Mouse (Mus musculus) mature B cell (primary cell): Measurements from ENCODE around the gene Ccdc62.

Experiments
- in situ Hi-C: fragments of 300-500 bp; cut with MboI; formaldehyde crosslinking; loops from 2 replicates; pipeline ENCODE4 v1.14.3; 2019

The Ccdc62 gene

DNA sequence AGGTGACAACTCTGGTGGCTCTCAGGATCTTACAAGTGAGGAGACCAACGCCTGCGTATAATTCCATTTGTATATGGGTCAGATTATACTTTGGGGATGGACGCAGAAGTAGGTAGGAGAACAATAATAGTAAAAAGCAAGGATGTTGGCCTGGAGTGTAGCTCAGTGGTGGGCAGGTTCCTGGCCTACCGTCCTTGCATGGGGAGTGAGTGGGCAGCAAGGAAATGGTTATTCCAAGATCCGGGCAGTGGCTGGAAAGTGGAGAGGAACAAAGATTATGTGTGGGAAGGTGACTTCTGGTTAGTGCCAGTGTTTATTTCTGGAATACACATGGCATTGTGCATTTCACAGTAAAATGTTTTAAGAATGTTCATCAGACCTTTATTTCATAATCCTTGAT, 5.5 kb downstream of the Ccdc62 start:
- in situ Hi-C loops, result no loop called here

DNA sequence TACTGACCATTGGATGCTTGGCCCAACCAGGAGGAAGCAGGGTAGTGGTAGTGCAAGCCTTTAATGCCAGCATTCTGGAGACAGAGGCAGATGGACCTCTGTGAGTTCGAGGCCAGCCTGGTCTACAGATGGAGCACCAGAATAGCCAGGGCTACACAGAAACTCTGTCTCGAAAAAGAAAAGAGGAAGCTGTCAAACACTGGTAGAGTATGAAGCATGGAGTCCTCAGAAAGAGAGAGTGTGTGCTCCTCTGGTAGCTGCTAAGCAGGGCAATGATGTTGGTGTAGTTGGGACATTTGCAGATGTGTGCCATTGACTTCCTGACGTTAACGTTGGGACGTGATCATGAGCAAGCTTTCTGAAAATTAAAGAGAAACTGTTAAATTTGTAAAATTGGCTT, 8.0 kb downstream of the Ccdc62 start:
- in situ Hi-C loops, result no loop called here

- in situ Hi-C loops, result loop anchor here (5.0 kb wide), 1 partner anchor 41 kb away; no protein-coding TSS in a partner anchor
Measured at GRCm38 (mm10) chr5:123946546-123946945, 16.1 kb downstream of the Ccdc62 start.

GRCm38 (mm10) chr5:123947041-123947761, 16.7 kb downstream of the Ccdc62 start:
- in situ Hi-C loops, result loop anchor here (5.0 kb wide), 1 partner anchor 40 kb away; no protein-coding TSS in a partner anchor

- in situ Hi-C loops, result loop anchor here (5.0 kb wide), 1 partner anchor 130 kb away; no protein-coding TSS in a partner anchor
Measured at GRCm38 (mm10) chr5:123952365-123953045, 22.0 kb downstream of the Ccdc62 start.

DNA sequence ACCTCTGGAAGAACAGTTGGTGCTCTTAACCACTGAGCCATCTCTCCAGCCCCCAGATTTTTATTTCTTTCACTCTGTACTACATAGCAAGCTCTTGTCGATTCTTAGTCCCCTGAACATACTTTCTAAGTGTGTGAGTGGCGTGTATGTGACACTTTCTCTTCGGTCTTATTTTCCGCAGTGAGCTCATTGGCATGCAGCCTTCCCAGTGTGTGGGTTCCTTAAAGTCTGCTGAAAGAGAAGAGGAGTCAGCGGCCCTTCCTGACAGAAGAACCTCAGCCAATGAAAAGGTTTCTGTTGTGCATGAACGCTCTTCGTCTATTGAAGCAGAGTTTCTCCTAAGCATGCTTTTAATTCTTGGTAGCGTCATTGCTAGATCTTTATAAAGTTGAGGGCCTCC, 26.7 kb downstream of the Ccdc62 start:
- in situ Hi-C loops, result no loop called here

DNA sequence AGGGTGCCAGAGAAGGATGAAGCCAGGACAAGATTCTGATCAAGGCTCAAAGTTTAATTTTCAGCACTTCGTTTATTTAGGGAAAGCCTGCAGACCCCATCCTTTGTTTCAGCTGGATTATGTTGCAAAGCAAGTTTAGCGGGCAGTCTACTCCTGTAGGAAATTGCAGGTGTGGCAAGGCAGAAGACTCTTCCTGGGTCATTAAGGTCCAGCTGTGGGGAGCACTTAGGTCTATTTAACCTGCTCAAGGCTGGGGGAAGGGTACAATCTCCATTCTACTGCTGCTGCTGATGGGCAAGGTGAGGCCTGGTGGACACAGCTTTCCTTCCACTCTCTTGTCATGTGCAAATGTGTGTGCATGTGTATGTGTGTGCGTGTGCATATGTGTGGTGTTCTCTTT, 28.5 kb downstream of the Ccdc62 start:
- in situ Hi-C loops, result no loop called here

DNA sequence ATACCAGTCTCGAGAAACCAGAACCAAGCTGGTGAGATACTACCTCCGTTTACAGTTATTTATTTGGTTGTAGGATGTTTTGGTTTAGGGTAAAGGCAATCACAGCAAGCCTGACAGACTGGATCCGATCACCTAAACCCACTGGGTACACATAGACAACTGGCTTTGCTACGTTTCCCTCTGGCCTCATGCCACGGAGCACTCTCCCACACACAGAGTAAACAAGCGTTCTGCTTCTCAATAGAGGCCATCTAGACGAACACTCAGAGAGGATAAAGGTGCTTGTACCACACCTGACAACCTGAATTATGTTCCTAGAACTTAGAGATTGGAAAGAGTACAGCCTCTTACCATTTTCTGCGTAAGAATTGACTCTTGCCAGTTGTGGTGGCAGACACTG, 29.6 kb downstream of the Ccdc62 start:
- in situ Hi-C loops, result no loop called here

DNA sequence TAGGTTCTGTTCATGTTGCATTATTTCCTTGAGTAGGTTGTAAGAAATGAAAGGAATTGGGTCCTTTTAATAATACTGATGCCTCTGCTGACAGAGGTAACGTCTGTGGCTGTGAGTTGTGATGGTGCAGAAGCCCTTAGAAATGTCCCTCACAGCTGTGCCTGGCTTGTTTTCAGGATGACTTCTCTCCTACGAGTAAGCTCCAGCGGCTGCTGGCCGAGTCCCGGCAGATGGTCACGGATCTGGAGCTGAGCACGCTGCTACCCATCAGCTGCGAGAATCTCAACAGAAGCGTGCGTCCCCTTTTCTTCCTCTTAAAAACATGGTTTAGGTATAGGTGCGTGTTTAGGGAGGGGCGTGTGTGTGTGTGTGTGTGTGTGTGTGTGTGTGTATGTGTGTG, 30.6 kb downstream of the Ccdc62 start:
- in situ Hi-C loops, result no loop called here

GRCm38 (mm10) chr5:123964208-123964607, 33.7 kb downstream of the Ccdc62 start:
- in situ Hi-C loops, result no loop called here

- in situ Hi-C loops, result no loop called here
Measured at GRCm38 (mm10) chr5:123966759-123967158, 36.3 kb downstream of the Ccdc62 start.

- in situ Hi-C loops, result no loop called here
Measured at GRCm38 (mm10) chr5:123968468-123968867, 38.0 kb downstream of the Ccdc62 start.

- in situ Hi-C loops, result no loop called here
Measured at GRCm38 (mm10) chr5:123969216-123969615, 38.7 kb downstream of the Ccdc62 start.

DNA sequence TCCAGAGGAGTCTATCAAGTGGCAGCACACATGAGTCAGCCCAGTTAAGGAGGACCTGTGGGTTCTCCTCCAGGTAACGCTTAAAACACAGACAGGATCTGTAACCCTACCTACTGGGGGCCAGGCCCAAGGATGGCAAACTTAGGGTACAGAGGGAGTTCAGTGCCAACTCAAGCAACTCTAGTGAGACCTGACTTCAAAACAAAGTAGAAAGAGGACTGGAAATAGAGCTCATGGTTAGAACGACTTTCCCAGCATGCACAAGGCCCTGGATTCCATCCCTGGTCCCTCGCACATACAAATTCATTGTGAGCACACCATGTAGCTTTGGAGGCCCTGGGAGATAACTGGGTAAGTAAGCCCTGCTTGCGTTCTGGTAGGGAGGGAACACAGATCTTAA, 40.1 kb downstream of the Ccdc62 start:
- in situ Hi-C loops, result no loop called here

DNA sequence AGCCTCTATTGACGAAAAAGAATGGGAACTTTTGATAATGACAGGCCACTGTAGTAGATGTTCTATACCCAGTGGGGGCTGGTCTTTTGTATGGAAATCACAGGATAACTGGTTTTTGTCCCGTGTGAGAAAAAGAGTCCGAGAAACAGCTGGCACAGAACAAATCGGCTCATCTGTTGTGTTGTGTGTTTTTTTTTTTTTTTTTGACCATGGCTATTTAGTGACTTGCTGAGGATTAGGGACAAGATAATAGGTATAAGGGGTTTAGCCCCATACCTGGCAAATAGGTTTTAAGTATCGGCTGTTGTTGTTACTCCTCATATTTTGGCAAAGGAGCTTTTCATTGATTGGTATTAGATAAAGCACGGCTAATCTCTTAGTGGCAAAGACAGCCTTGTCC, 42.0 kb downstream of the Ccdc62 start:
- in situ Hi-C loops, result no loop called here

GRCm38 (mm10) chr5:123973299-123974178, 43.1 kb downstream of the Ccdc62 start, which contains the start of gene Hip1r:
Gene Hip1r, plus strand, starts transcription at chr5:123973628.
- in situ Hi-C loops, result no loop called here

- in situ Hi-C loops, result no loop called here
Measured at GRCm38 (mm10) chr5:123974179-123974485, 43.7 kb downstream of the Ccdc62 start.

DNA sequence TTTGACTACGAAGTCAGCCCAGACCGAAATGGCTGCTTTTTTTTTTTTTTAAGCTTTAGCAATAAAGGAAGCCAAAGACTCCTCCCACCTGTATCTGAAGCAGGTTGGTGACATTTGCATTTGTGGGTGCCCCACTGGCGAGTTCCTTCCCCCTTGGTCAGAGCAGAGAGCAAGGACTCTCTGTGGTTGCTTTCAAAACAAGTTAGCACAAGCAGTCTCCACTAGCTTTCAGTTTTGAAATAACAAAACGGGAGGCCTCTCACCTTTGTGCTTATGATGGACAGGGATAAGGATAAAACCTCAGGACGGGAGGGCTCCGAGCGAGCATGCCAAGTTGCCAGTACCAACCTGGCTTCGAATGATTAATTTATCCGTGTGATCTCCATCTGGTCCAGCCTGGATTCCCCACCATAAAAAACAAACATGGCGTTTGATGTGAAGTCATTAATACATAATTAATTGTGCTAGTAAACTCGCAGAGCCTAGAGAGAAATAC, 44.2 kb downstream of the Ccdc62 start:
- in situ Hi-C loops, result no loop called here

DNA sequence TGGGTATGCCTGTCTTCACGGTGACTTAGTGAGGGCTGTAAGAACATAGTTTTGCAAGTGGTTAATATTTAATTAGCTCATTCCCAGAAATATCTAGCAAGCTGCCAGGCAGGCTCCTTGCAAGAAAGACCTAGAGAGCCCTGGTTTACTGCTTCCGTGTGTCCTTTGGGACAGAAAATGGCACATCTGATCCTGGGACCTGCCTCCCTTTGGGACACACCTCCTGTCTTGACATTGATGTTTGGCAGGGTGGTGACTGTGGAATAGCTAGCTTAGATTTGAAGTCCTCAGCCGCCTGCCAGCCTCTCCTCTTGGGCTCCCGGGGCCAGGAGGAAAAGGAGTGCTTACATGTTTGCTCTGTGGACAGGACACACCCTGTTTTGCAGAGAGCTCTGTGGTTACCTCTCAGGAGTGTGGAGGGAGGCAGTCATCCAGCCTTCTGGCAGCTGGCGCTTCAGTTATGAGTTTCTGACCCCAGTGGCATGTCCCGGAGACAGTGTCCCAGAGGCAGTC, 45.2 kb downstream of the Ccdc62 start:
- in situ Hi-C loops, result no loop called here

DNA sequence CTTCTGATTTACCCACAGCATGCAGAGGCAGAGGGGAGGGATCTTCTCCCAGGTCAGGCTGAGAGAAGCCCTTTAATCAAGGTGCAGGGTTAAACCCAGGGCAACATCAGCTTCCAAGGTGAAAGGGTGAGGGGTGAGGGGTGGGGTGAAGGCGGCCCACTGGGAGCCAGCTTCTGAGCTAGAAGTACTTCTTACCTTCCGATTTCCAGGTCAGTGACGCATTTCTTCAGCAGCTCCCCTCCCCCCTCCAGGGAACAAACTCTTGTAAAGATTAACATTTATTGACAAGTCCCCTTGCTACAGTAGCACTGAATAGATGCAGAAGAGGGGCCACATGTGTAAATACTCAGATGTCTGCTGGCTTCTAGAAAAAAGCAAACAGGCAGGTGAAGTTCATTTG, 46.8 kb downstream of the Ccdc62 start:
- in situ Hi-C loops, result no loop called here

DNA sequence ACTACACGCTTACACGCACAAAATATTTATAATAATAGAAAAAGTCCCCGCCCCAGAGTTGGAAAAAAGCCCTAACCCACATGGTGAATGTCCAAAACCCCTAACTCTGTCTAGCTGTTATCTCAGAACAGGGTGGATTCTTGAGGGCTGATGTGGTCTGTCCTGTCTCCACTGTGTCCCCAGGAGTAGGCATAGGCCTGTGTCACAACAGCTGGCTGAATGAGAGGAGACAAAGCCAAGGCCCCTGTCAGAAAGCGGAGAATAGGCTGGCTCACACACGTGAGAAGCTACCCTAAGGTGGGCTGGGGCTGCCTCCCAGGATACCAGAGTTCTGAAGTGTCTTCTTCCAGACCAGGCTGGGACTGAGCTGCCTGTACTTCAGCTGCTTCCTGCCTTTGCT, 47.7 kb downstream of the Ccdc62 start:
- in situ Hi-C loops, result no loop called here
